Mouse (Mus musculus): ENCODE measurements around the gene Amotl1. TPM values are rescaled to one million over a fixed set of nuclear protein-coding genes. Genes with fewer than 3 reads are reported as not detected.
"Not testable (repeated sequence)": the region's sequence is repeated elsewhere in the genome, so short reads cannot be mapped to it uniquely, and the experiment has no call there.

The Amotl1 gene
- polyA plus RNA-seq, 1 experiment = 17.3 TPM

DNA sequence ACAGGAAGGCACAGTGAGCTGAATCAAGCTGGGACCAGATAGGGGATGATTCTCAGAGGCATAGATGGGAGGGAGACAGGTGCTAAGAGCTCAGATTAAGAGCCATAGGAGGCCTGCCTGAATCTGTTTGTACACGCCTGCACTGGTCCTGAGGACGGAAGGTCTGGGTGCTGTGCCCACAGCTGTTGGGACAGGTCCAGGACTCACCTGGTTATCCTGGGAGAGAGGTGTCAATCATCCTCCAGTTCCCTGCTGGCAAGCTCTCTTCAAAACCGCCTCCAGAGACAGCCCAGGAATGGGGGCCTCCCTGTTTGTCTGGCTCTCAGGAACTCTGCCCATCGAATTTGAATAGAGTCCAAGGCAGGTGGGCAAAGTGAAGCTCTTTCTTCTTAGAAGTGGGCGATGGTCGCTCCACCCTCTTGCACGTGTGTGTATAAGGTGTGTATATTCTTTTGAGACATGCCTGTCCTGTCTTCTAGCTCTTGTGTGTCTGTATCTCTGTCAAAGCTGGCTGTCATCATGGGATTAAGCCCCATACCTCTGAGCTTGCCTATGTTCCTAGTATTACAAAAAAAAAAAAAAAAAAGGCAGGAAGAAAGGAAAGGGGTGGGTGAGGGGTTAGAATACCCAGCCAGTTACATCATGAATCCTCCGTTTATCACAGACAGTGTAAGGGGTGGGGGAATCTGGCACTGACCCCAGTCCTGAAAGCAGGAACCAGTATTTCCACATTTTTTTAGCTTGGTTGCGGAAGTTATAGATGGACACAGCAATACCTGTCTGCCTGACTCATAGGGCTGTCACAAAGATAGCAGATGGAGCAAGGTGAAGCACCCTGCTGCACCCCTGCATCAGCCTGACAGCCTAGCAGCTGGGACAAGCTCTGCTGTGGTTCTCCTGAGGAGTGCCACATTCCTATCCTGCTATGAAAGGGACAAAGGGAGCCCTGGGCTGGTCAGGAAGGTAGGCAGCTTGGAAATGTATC lies 31.1 kb upstream of the Amotl1 start:
- no peaks in the 10 kb centered on the region for H3K36me3 ChIP-seq (ENCODE audit: control insufficient read depth, insufficient read depth)
- H3K4me3 ChIP-seq (ENCODE audit: insufficient read depth, poor library complexity, severe bottlenecking) = no peak overlapping the region
- no peaks in the 10 kb centered on the region for H3K79me3 ChIP-seq (ENCODE audit: low read depth)
- H3K79me2 ChIP-seq (ENCODE audit: control insufficient read depth, insufficient read depth) = no peaks in the 10 kb centered on the region
- peaks cover 5% of the 10 kb centered on the region for H3K27me3 ChIP-seq (ENCODE audit: control insufficient read depth, insufficient read depth, insufficient read length)
- H3ac ChIP-seq (ENCODE audit: control insufficient read depth, insufficient read length, low read depth) = no peak overlapping the region
- TF ChIP-seq MYOG (IDR thresholded peaks at IDR 0.05; ENCODE audit: control insufficient read depth, extremely low read depth, insufficient read length) (no peak), FOSL1 (IDR thresholded peaks at IDR 0.05; ENCODE audit: insufficient read depth, low read length, poor library complexity, severe bottlenecking) (no peak), CEBPB (IDR thresholded peaks at IDR 0.05; ENCODE audit: low read depth) (no peak), MYOD1 (IDR thresholded peaks at IDR 0.05; ENCODE audit: control insufficient read depth, insufficient read length, low read depth) (no peak), MAX (IDR thresholded peaks at IDR 0.05) (no peak), USF1 (IDR thresholded peaks at IDR 0.05; ENCODE audit: low read depth) (no peak), CTCF (IDR thresholded peaks at IDR 0.05; ENCODE audit: control insufficient read depth, insufficient read depth, insufficient read length) (no peak)

DNA sequence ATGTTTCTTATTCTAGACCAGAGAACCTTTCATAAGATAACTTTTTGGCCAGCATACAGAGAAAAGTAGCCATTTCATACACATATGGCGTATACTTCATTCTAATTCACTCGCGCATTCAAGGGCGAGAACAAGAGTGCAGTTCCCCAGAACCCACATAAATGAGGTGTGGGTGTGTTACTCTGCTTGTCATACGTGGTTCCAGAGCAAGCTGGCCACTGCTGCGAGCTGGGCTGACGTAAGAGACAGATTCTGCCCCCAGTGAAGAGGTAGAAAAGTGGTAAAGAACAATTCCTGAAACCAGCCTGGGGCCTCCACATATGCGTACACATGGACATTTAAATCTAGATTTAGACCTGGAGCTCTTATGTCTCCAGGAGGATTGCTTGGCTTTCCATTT lies 29.6 kb upstream of the Amotl1 start:
- Histone ChIP-seq H3ac (ENCODE audit: control insufficient read depth, insufficient read length, low read depth) (no peak overlapping the region), H3K27me3 (ENCODE audit: control insufficient read depth, insufficient read depth, insufficient read length) (peaks cover 5% of the 10 kb centered on the region), H3K79me3 (ENCODE audit: low read depth) (no peaks in the 10 kb centered on the region), H3K4me3 (ENCODE audit: insufficient read depth, poor library complexity, severe bottlenecking) (no peak overlapping the region), H3K36me3 (ENCODE audit: control insufficient read depth, insufficient read depth) (no peaks in the 10 kb centered on the region), H3K79me2 (ENCODE audit: control insufficient read depth, insufficient read depth) (no peaks in the 10 kb centered on the region)
- TF ChIP-seq CTCF (IDR thresholded peaks at IDR 0.05; ENCODE audit: control insufficient read depth, insufficient read depth, insufficient read length) (no peak), MYOD1 (IDR thresholded peaks at IDR 0.05; ENCODE audit: control insufficient read depth, insufficient read length, low read depth) (no peak), FOSL1 (IDR thresholded peaks at IDR 0.05; ENCODE audit: insufficient read depth, low read length, poor library complexity, severe bottlenecking) (no peak), MAX (IDR thresholded peaks at IDR 0.05) (no peak), USF1 (IDR thresholded peaks at IDR 0.05; ENCODE audit: low read depth) (no peak)

DNA sequence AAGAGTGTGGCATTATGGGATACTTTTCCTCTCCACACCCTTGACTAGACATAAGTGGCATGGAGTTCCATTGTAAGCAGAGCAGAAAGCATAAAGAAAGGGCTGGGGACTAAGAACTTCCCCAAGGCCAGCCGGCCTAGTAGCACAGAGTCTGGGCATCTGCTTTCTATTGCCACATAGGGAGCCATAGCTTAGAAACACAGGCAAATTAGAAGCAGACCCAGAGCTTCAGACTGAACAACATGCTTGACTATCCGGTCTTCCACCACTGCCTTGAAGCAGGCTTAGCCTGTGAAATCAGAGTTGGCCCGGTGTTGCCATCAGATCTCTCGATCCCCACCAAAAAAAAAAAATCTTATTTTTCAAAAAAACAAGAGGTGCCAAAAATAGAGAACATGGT lies 28.3 kb upstream of the Amotl1 start:
- Histone ChIP-seq H3K79me3 (ENCODE audit: low read depth) (no peaks in the 10 kb centered on the region), H3K4me3 (ENCODE audit: insufficient read depth, poor library complexity, severe bottlenecking) (no peak overlapping the region), H3ac (ENCODE audit: control insufficient read depth, insufficient read length, low read depth) (no peak overlapping the region), H3K27me3 (ENCODE audit: control insufficient read depth, insufficient read depth, insufficient read length) (peaks cover 5% of the 10 kb centered on the region), H3K36me3 (ENCODE audit: control insufficient read depth, insufficient read depth) (no peaks in the 10 kb centered on the region), H3K79me2 (ENCODE audit: control insufficient read depth, insufficient read depth) (no peaks in the 10 kb centered on the region)
- TF ChIP-seq MYOG (IDR thresholded peaks at IDR 0.05; ENCODE audit: control insufficient read depth, extremely low read depth, insufficient read length) (no peak), MYOD1 (IDR thresholded peaks at IDR 0.05; ENCODE audit: control insufficient read depth, insufficient read length, low read depth) (no peak), CTCF (IDR thresholded peaks at IDR 0.05; ENCODE audit: control insufficient read depth, insufficient read depth, insufficient read length) (no peak), USF1 (IDR thresholded peaks at IDR 0.05; ENCODE audit: low read depth) (no peak), MAX (IDR thresholded peaks at IDR 0.05) (no peak), FOSL1 (IDR thresholded peaks at IDR 0.05; ENCODE audit: insufficient read depth, low read length, poor library complexity, severe bottlenecking) (no peak), CEBPB (IDR thresholded peaks at IDR 0.05; ENCODE audit: low read depth) (no peak)

DNA sequence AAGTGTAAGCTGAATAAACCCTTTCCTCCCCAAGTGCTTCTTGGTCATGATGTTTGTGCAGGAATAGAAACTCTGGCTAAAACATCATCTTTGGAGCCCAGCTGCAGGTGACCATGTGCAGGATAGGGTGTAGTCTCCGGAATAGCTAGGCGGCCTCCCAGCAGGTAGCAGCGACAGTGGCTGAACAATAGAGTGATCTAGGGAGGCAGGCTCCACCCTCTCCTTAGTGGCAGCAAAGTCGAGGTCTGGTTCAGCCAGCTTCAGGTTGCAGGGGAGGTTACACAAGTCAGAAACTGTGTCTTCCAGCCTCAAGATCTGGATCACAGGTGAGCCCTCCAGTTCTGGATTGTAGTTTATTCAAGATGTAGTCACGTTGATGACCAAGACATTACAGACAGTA lies 27.1 kb upstream of the Amotl1 start:
- not testable (repeated sequence) for H3K36me3 ChIP-seq (ENCODE audit: control insufficient read depth, insufficient read depth); H3K27me3 ChIP-seq (ENCODE audit: control insufficient read depth, insufficient read depth, insufficient read length); H3K79me3 ChIP-seq (ENCODE audit: low read depth); H3K4me3 ChIP-seq (ENCODE audit: insufficient read depth, poor library complexity, severe bottlenecking); H3K79me2 ChIP-seq (ENCODE audit: control insufficient read depth, insufficient read depth); H3ac ChIP-seq (ENCODE audit: control insufficient read depth, insufficient read length, low read depth)

DNA sequence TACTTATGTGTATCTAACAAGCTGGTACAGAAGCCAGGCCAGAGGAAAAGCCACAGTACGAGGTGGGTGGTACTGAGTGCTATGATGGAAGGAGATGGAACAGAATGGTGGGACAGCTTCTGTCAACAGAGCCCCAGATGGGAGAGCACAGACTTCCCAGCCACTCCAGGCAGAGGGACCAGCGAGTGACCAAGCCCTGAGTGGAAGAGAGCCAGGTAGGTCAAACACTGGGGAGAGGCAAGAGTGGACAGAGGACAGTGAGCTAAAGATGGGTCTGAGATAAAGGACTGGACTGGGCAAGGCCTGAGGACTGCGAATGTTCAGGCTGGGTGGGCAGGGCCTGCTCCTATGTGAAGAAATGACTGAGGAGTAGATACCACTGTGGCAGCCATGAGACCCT lies 23.5 kb upstream of the Amotl1 start:
- Histone ChIP-seq H3ac (ENCODE audit: control insufficient read depth, insufficient read length, low read depth) (no peak overlapping the region), H3K27me3 (ENCODE audit: control insufficient read depth, insufficient read depth, insufficient read length) (no peaks in the 10 kb centered on the region), H3K4me3 (ENCODE audit: insufficient read depth, poor library complexity, severe bottlenecking) (no peak overlapping the region), H3K79me3 (ENCODE audit: low read depth) (no peaks in the 10 kb centered on the region), H3K36me3 (ENCODE audit: control insufficient read depth, insufficient read depth) (no peaks in the 10 kb centered on the region), H3K79me2 (ENCODE audit: control insufficient read depth, insufficient read depth) (no peaks in the 10 kb centered on the region)
- TF ChIP-seq MYOG (IDR thresholded peaks at IDR 0.05; ENCODE audit: control insufficient read depth, extremely low read depth, insufficient read length) = no peak
- TF ChIP-seq CEBPB (IDR thresholded peaks at IDR 0.05; ENCODE audit: low read depth) = no peak

DNA sequence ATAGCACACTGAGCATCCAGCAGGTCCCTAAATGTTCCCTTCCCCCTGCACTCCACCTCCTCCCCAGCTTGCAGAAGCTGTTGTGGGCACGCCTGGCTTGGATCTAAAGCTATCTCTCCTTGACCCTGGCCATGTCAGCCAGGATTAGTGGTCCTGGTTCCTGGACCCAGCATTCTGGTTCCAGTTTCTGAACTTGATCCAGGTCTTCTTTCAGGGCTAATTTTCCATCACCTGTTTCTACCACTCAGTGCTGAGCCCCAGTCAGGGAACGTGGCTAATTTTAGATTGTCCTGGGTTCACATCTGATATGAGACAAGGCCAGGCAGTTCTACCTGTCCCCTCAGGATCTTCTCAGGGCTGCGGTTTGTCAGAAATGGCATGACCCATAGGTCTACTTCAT lies 21.2 kb upstream of the Amotl1 start:
- Histone ChIP-seq H3K79me3 (ENCODE audit: low read depth) (no peaks in the 10 kb centered on the region), H3ac (ENCODE audit: control insufficient read depth, insufficient read length, low read depth) (no peak overlapping the region), H3K36me3 (ENCODE audit: control insufficient read depth, insufficient read depth) (no peaks in the 10 kb centered on the region), H3K4me3 (ENCODE audit: insufficient read depth, poor library complexity, severe bottlenecking) (no peak overlapping the region), H3K27me3 (ENCODE audit: control insufficient read depth, insufficient read depth, insufficient read length) (peaks cover 5% of the 10 kb centered on the region), H3K79me2 (ENCODE audit: control insufficient read depth, insufficient read depth) (no peaks in the 10 kb centered on the region)
- TF ChIP-seq CTCF (IDR thresholded peaks at IDR 0.05; ENCODE audit: control insufficient read depth, insufficient read depth, insufficient read length) (no peak), FOSL1 (IDR thresholded peaks at IDR 0.05; ENCODE audit: insufficient read depth, low read length, poor library complexity, severe bottlenecking) (no peak), MYOG (IDR thresholded peaks at IDR 0.05; ENCODE audit: control insufficient read depth, extremely low read depth, insufficient read length) (no peak), MYOD1 (IDR thresholded peaks at IDR 0.05; ENCODE audit: control insufficient read depth, insufficient read length, low read depth) (no peak), MAX (IDR thresholded peaks at IDR 0.05) (no peak), USF1 (IDR thresholded peaks at IDR 0.05; ENCODE audit: low read depth) (no peak), CEBPB (IDR thresholded peaks at IDR 0.05; ENCODE audit: low read depth) (no peak)

Data from C2C12 (cell line).